Comparison of ENCODE assay signal across 26 mouse cellular contexts in the genomic region with DNA sequence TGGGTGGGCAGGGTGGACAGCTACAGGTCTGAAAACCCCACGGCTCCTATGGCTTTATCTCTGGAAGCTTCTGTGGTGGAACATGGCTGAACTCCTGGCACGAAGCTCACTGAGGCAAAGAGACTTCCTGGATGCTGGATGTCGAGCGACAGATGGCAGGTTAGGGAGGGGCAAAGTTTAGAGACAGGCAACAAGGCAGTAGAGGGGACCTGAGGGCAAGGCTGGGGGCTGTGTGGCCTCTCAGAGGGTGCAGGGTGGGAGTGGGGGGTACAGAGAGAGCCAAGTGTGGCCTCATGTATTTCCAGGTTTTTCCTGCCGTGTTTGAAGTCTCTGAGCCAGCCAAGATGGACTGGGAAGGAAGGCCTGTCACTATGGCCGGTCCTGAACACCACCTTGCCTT.
A peak's percentile ranks its signal among the peaks of the same experiment; 100 is the strongest.
DNase-seq lines count a peak whose midpoint lies in the region; ATAC-seq and TF ChIP-seq lines count a peak whose summit lies in the region.
"Had no signal": no experiment of that assay in that cellular context is flagged by ENCODE, and none has a peak within 500 bp of the region (broad histone marks: within the 10 kb centered on the region; RNA-seq: fewer than 3 reads in every experiment).

No protein-coding gene starts in this region.

- ATAC-seq in CD4-positive, CD25-positive, alpha-beta regulatory T cell, adult 4 months = no peak
- no peak for ATAC-seq in midbrain, embryonic 11.5 days (ENCODE audit: low FRiP score)
- ATAC-seq in midbrain, postnatal 0 days (ENCODE audit: low FRiP score) = no peak
- ATAC-seq: forebrain, postnatal 0 days; intestine, embryonic 15.5 days had no signal

- H3K4me3 ChIP-seq in midbrain, embryonic 11.5 days (ENCODE audit: low read depth, low read length) = no peak overlapping the region
- H3K4me3 ChIP-seq in midbrain, postnatal 0 days (ENCODE audit: low read depth, low read length) = no peak overlapping the region
- H3K4me3 ChIP-seq: intestine, embryonic 15.5 days; midbrain, embryonic 12.5 days; neural tube, embryonic 13.5 days had no signal

- H3K9ac ChIP-seq in midbrain, embryonic 11.5 days (ENCODE audit: low read length) = no peak overlapping the region
- no peak overlapping the region for H3K9ac ChIP-seq in midbrain, postnatal 0 days (replicated peaks; ENCODE audit: low read length, poor library complexity, severe bottlenecking)
- H3K9ac ChIP-seq: forebrain, postnatal 0 days; hindbrain, embryonic 14.5 days; intestine, embryonic 15.5 days; midbrain, embryonic 12.5 days; neural tube, embryonic 13.5 days had no signal

- H3K36me3 ChIP-seq in midbrain, embryonic 11.5 days (ENCODE audit: control insufficient read depth, insufficient read depth, low read length) = no peaks in the 10 kb centered on the region
- no peaks in the 10 kb centered on the region for H3K36me3 ChIP-seq in midbrain, postnatal 0 days (ENCODE audit: insufficient read depth, low read length)
- H3K36me3 ChIP-seq: G1E; intestine, embryonic 15.5 days; midbrain, embryonic 12.5 days; neural tube, embryonic 13.5 days had no signal

- peak; percentile 35 for DNase-seq in CD4-positive, CD25-positive, alpha-beta regulatory T cell, adult 2 months (ENCODE audit: low read depth, low spot score)
- DNase-seq in midbrain, embryonic 11.5 days (ENCODE audit: low spot score, missing footprints) = peak; percentile 12
- DNase-seq in midbrain, postnatal 0 days (ENCODE audit: low spot score) = no peak
- peak; percentile 8 to 37 for DNase-seq in thymus, adult 18-20 months
- peak; percentile 57 for DNase-seq in thymus, postnatal 4 days
- DNase-seq in kidney, adult 8-10 months = no peak
- no peak for DNase-seq in ovary, postnatal 10 days (ENCODE audit: low spot score)
- DNase-seq: adrenal gland, adult 8-10 months; cerebellum, adult 11-12 months; cerebellum, postnatal 14 days; forebrain, postnatal 0 days; gastrocnemius, postnatal 14 days; heart, adult 18-20 months; heart, postnatal 4 days; kidney, postnatal 25 days; layer of hippocampus, postnatal 36 days; lung, postnatal 4 days; right cerebral cortex, adult 18-20 months; right cerebral cortex, postnatal 4 days had no signal

- H3K27ac ChIP-seq in midbrain, embryonic 11.5 days (ENCODE audit: low read depth, low read length) = no peak overlapping the region
- H3K27ac ChIP-seq in midbrain, postnatal 0 days (ENCODE audit: low read depth, low read length) = no peak overlapping the region
- H3K27ac ChIP-seq: hindbrain, embryonic 14.5 days; intestine, embryonic 15.5 days; midbrain, embryonic 12.5 days; neural tube, embryonic 13.5 days; stomach, postnatal 0 days had no signal

- WGBS in midbrain, embryonic 11.5 days = 76% methylated on average over 6 of the region's 6 CpGs
- WGBS in midbrain, postnatal 0 days = 77% methylated on average over 6 of the region's 6 CpGs

- H3K27me3 ChIP-seq in midbrain, embryonic 11.5 days (ENCODE audit: control insufficient read depth, insufficient read depth, low read length) = no peaks in the 10 kb centered on the region
- no peaks in the 10 kb centered on the region for H3K27me3 ChIP-seq in midbrain, postnatal 0 days (ENCODE audit: insufficient read depth, low read length)
- H3K27me3 ChIP-seq: intestine, embryonic 15.5 days; neural tube, embryonic 13.5 days had no signal

- H3K9me3 ChIP-seq in midbrain, embryonic 11.5 days (ENCODE audit: control insufficient read depth, low read length) = no peaks in the 10 kb centered on the region
- no peaks in the 10 kb centered on the region for H3K9me3 ChIP-seq in midbrain, postnatal 0 days (ENCODE audit: low read length)
- H3K9me3 ChIP-seq: G1E; intestine, embryonic 15.5 days; midbrain, embryonic 12.5 days; neural tube, embryonic 13.5 days had no signal

- 0 out of 2 replicates have a peak, but pooled peaks cover 2% of the 10 kb centered on the region for H3K4me1 ChIP-seq in midbrain, embryonic 11.5 days (ENCODE audit: control insufficient read depth, insufficient read depth, low read length)
- H3K4me1 ChIP-seq in midbrain, postnatal 0 days (ENCODE audit: insufficient read depth, low read length) = no peaks in the 10 kb centered on the region

- H3K4me2 ChIP-seq in midbrain, embryonic 11.5 days = no peak overlapping the region
- no peak overlapping the region for H3K4me2 ChIP-seq in midbrain, postnatal 0 days (ENCODE audit: low read depth, low read length, poor library complexity, severe bottlenecking)
- H3K4me2 ChIP-seq: hindbrain, embryonic 14.5 days; intestine, embryonic 15.5 days; midbrain, embryonic 12.5 days; neural tube, embryonic 13.5 days had no signal

- no peak for TF ChIP-seq CTCF in midbrain, postnatal 0 days (IDR thresholded peaks at IDR 0.05)

Comparison
In these comparisons a context has a peak if more than half of its experiments do, and no peak if none do; other contexts are left out.
1. DNase-seq: peak in CD4-positive, CD25-positive, alpha-beta regulatory T cell, adult 2 months (single experiment), midbrain, embryonic 11.5 days (single experiment), thymus, adult 18-20 months (2 of 2) and thymus, postnatal 4 days (single experiment); none in midbrain, postnatal 0 days (single experiment), kidney, adult 8-10 months (0 of 2) and ovary, postnatal 10 days (single experiment).